Mouse (Mus musculus) ES-Bruce4 (cell line): ENCODE measurements around the gene Sars.
A peak's percentile ranks its signal among the peaks of the same experiment; 100 is the strongest.

Source experiments
- CTCF ChIP-seq: IDR thresholded peaks from one replicate; pipeline ENCODE4 v1.8.1; 2011; ENCODE audit warnings: low read depth, low read length
- EP300 ChIP-seq: IDR thresholded peaks from 2 replicates; pipeline ENCODE4 v1.6.1; 2011; ENCODE audit warnings: low read depth, low read length; ENCODE audit not compliant: insufficient read depth

DNA sequence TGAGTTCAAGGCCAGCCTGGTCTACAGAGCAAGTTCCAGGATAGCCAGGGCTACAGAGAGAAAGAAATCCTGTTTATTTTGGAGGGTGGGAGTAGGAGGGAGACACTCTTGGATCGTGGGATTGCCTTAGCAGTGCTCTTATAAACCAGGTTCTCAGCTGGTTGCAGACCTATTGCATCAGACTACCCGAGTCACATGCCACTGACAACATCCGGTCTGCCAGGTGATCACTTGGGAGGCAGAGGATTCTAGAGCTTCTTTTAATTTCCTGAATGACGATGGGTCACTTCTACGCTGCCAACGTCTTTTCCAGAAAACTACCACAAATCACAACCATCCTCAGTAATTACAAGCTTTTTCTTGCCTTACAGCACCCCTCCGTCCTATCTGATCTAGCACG is 980 bp downstream of the Sars start:
- TF ChIP-seq CTCF (no peak), EP300 (peak; percentile 68; the same call in 1 of the 2 replicates)
